Mouse (Mus musculus): Measurements from ENCODE around the gene Dpep1. TPM values are rescaled to one million over a fixed set of nuclear protein-coding genes. Genes with fewer than 3 reads are reported as not detected.

Gene Dpep1
- 7.8 and 8.4 TPM in 2 replicates for polyA plus RNA-seq (2016; fragmentation: Nextera tagmentation; extraction: Ambion mirVana)

- H3K27ac ChIP-seq: peak within 1 kb of the TSS; percentile 87
- peak; percentile 73 for DNase-seq (ENCODE audit: low spot score)
- H3K4me3 ChIP-seq: peak within 1 kb of the TSS; percentile 17
- H3K9me3 ChIP-seq (replicated peaks): no peaks in the 10 kb centered on the region
- H3K36me3 ChIP-seq: no peaks in the 10 kb centered on the region
- H3K4me1 ChIP-seq: peaks cover 57% of the 10 kb centered on the region
- no peaks in the 10 kb centered on the region for H3K27me3 ChIP-seq (ENCODE audit: low read depth, poor library complexity, severe bottlenecking)
- WGBS: 18% methylated on average over 19 of the region's 19 CpGs
Measured at GRCm38 (mm10) chr8:123185566-123186409, at the start of gene Dpep1. Gene Dpep1 (plus strand): TSS chr8:123186242.

GRCm38 (mm10) chr8:123136287-123136686, 49.8 kb upstream of the Dpep1 start:
- Histone ChIP-seq H3K27ac (no peak overlapping the region), H3K36me3 (no peaks in the 10 kb centered on the region), H3K27me3 (ENCODE audit: low read depth, poor library complexity, severe bottlenecking) (no peaks in the 10 kb centered on the region), H3K4me1 (peaks cover 28% of the 10 kb centered on the region), H3K4me3 (no peak overlapping the region), H3K9me3 (replicated peaks) (no peaks in the 10 kb centered on the region)
- WGBS: 80% methylated on average over 9 of the region's 9 CpGs
- DNase-seq (ENCODE audit: low spot score): no peak

- Histone ChIP-seq H3K4me3 (no peak overlapping the region), H3K36me3 (no peaks in the 10 kb centered on the region), H3K9me3 (replicated peaks) (no peaks in the 10 kb centered on the region), H3K27me3 (ENCODE audit: low read depth, poor library complexity, severe bottlenecking) (no peaks in the 10 kb centered on the region), H3K4me1 (peaks cover 28% of the 10 kb centered on the region), H3K27ac (peak overlapping the region; percentile 76)
- WGBS: 3% methylated on average over 2 of the region's 2 CpGs
- DNase-seq (ENCODE audit: low spot score): no peak
Measured at GRCm38 (mm10) chr8:123137645-123138077, 48.4 kb upstream of the Dpep1 start.

GRCm38 (mm10) chr8:123138741-123139140, 47.3 kb upstream of the Dpep1 start:
- no peak for DNase-seq (ENCODE audit: low spot score)
- Histone ChIP-seq H3K9me3 (replicated peaks) (no peaks in the 10 kb centered on the region), H3K4me1 (peaks cover 28% of the 10 kb centered on the region), H3K27me3 (ENCODE audit: low read depth, poor library complexity, severe bottlenecking) (no peaks in the 10 kb centered on the region), H3K27ac (no peak overlapping the region), H3K4me3 (no peak overlapping the region), H3K36me3 (no peaks in the 10 kb centered on the region)
- WGBS: 40% methylated on average over 4 of the region's 4 CpGs

GRCm38 (mm10) chr8:123141741-123142462, 44.1 kb upstream of the Dpep1 start:
- no peak overlapping the region for H3K27ac ChIP-seq
- DNase-seq (ENCODE audit: low spot score): no peak
- H3K36me3 ChIP-seq: no peaks in the 10 kb centered on the region
- no peaks in the 10 kb centered on the region for H3K27me3 ChIP-seq (ENCODE audit: low read depth, poor library complexity, severe bottlenecking)
- peaks cover 19% of the 10 kb centered on the region for H3K4me1 ChIP-seq
- WGBS: 90% methylated on average over 14 of the region's 14 CpGs
- no peak overlapping the region for H3K4me3 ChIP-seq
- H3K9me3 ChIP-seq (replicated peaks): no peaks in the 10 kb centered on the region

GRCm38 (mm10) chr8:123145279-123145678, 40.8 kb upstream of the Dpep1 start:
- Histone ChIP-seq H3K4me1 (no peaks in the 10 kb centered on the region), H3K27ac (no peak overlapping the region), H3K27me3 (ENCODE audit: low read depth, poor library complexity, severe bottlenecking) (no peaks in the 10 kb centered on the region), H3K4me3 (no peak overlapping the region), H3K36me3 (no peaks in the 10 kb centered on the region), H3K9me3 (replicated peaks) (no peaks in the 10 kb centered on the region)
- peak; percentile 57 for DNase-seq (ENCODE audit: low spot score)
- WGBS: 47% methylated on average over 6 of the region's 6 CpGs

- DNase-seq (ENCODE audit: low spot score): no peak
- no peaks in the 10 kb centered on the region for H3K36me3 ChIP-seq
- H3K9me3 ChIP-seq (replicated peaks): no peaks in the 10 kb centered on the region
- no peak overlapping the region for H3K4me3 ChIP-seq
- H3K27me3 ChIP-seq (ENCODE audit: low read depth, poor library complexity, severe bottlenecking): no peaks in the 10 kb centered on the region
- H3K4me1 ChIP-seq: no peaks in the 10 kb centered on the region
- WGBS: 86% methylated on average over 7 of the region's 7 CpGs
- H3K27ac ChIP-seq: no peak overlapping the region
Measured at GRCm38 (mm10) chr8:123146390-123146789, 39.7 kb upstream of the Dpep1 start.

GRCm38 (mm10) chr8:123150737-123151171, 35.3 kb upstream of the Dpep1 start:
- no peak overlapping the region for H3K27ac ChIP-seq
- H3K36me3 ChIP-seq: no peaks in the 10 kb centered on the region
- no peak for DNase-seq (ENCODE audit: low spot score)
- H3K4me3 ChIP-seq: no peak overlapping the region
- no peaks in the 10 kb centered on the region for H3K27me3 ChIP-seq (ENCODE audit: low read depth, poor library complexity, severe bottlenecking)
- 83% methylated on average over 9 of the region's 9 CpGs for WGBS
- no peaks in the 10 kb centered on the region for H3K4me1 ChIP-seq
- no peaks in the 10 kb centered on the region for H3K9me3 ChIP-seq (replicated peaks)

- H3K27ac ChIP-seq: no peak overlapping the region
- no peaks in the 10 kb centered on the region for H3K36me3 ChIP-seq
- WGBS: 81% methylated on average over 5 of the region's 5 CpGs
- DNase-seq (ENCODE audit: low spot score): no peak
- H3K4me1 ChIP-seq: peaks cover 27% of the 10 kb centered on the region
- no peaks in the 10 kb centered on the region for H3K27me3 ChIP-seq (ENCODE audit: low read depth, poor library complexity, severe bottlenecking)
- H3K9me3 ChIP-seq (replicated peaks): no peaks in the 10 kb centered on the region
- no peak overlapping the region for H3K4me3 ChIP-seq
Measured at GRCm38 (mm10) chr8:123155177-123155576, 30.9 kb upstream of the Dpep1 start.

GRCm38 (mm10) chr8:123156070-123156773, 29.8 kb upstream of the Dpep1 start:
- H3K27ac ChIP-seq: no peak overlapping the region
- H3K4me3 ChIP-seq: no peak overlapping the region
- H3K9me3 ChIP-seq (replicated peaks): no peaks in the 10 kb centered on the region
- WGBS: 80% methylated on average over 9 of the region's 9 CpGs
- no peak for DNase-seq (ENCODE audit: low spot score)
- peaks cover 27% of the 10 kb centered on the region for H3K4me1 ChIP-seq
- H3K27me3 ChIP-seq (ENCODE audit: low read depth, poor library complexity, severe bottlenecking): no peaks in the 10 kb centered on the region
- no peaks in the 10 kb centered on the region for H3K36me3 ChIP-seq

- no peaks in the 10 kb centered on the region for H3K9me3 ChIP-seq (replicated peaks)
- peak within 1 kb of the TSS; percentile 81 for H3K27ac ChIP-seq
- no peak for DNase-seq (ENCODE audit: low spot score)
- H3K4me1 ChIP-seq: peaks cover 27% of the 10 kb centered on the region
- WGBS: 30% methylated on average over 13 of the region's 13 CpGs
- H3K36me3 ChIP-seq: no peaks in the 10 kb centered on the region
- H3K27me3 ChIP-seq (ENCODE audit: low read depth, poor library complexity, severe bottlenecking): no peaks in the 10 kb centered on the region
- peak within 1 kb of the TSS; percentile 40 for H3K4me3 ChIP-seq
Measured at GRCm38 (mm10) chr8:123157888-123158465, 28.1 kb upstream of the Dpep1 start, which contains the start of gene Sult5a1. Gene Sult5a1 (minus strand): TSS chr8:123158315.

- Histone ChIP-seq H3K27ac (peak overlapping the region; percentile 53), H3K4me1 (peaks cover 27% of the 10 kb centered on the region), H3K27me3 (ENCODE audit: low read depth, poor library complexity, severe bottlenecking) (no peaks in the 10 kb centered on the region), H3K4me3 (no peak overlapping the region), H3K9me3 (replicated peaks) (peaks cover 13% of the 10 kb centered on the region), H3K36me3 (peaks cover 5% of the 10 kb centered on the region; the same call in 1 of the 2 replicates)
- DNase-seq (ENCODE audit: low spot score): peak; percentile 56
- 61% methylated on average over 3 of the region's 3 CpGs for WGBS
Measured at GRCm38 (mm10) chr8:123181391-123181790, 4.7 kb upstream of the Dpep1 start.
